ENCODE assay signal across 38 mouse cellular contexts in the genomic region with DNA sequence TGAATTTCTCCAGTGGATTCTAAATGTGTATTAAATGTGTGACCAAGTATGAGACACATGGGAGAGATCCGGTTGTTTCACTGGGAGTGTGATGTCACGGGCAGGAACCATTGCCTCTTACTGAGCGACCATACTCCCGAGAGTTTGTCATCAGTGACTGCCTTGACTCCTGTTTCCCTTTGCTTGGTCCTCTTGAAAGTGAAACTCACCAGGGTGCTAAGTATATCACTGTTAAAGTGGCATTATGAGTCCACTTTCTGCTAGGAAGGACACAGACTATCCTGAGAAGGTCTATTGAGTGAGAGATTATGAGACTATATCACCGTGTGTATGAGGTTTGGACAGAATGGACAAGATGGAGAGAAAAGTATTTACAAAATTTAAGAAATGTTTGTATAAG. TPM values are rescaled to one million over a fixed set of nuclear protein-coding genes. Genes with fewer than 3 reads are reported as not detected.
"Had no signal": no experiment of that assay in that cellular context is flagged by ENCODE, and none has a peak within 500 bp of the region (broad histone marks: within the 10 kb centered on the region; RNA-seq: fewer than 3 reads in every experiment).

No protein-coding gene starts in this region.

- H3K27ac ChIP-seq: embryonic facial prominence, embryonic 10.5 days; embryonic facial prominence, embryonic 12.5 days; embryonic facial prominence, embryonic 13.5 days; embryonic facial prominence, embryonic 15.5 days; forebrain, embryonic 10.5 days; forebrain, embryonic 12.5 days; forebrain, embryonic 13.5 days; forebrain, embryonic 15.5 days; gastrocnemius, adult 2 months; heart, adult 2 months had no signal

- DNase-seq: cerebellum, adult 8-10 months; cerebellum, adult 9-10 months; cerebellum, adult 9-11 months; cerebellum, postnatal 10 days; cerebellum, postnatal 14 days; cerebellum, postnatal 25 days; cerebellum, postnatal 36 days; embryo, embryonic 11 days; forebrain, postnatal 0 days; gastrocnemius, adult 2 months; gastrocnemius, postnatal 10 days; gastrocnemius, postnatal 14 days; gastrocnemius, postnatal 25 days; gastrocnemius, postnatal 36 days; heart, adult 18-20 months; heart, adult 2 months had no signal

- ATAC-seq: forebrain, embryonic 13.5 days; forebrain, embryonic 14.5 days; forebrain, embryonic 15.5 days; forebrain, embryonic 16.5 days; forebrain, postnatal 0 days had no signal

- H3K9ac ChIP-seq: embryonic facial prominence, embryonic 12.5 days; embryonic facial prominence, embryonic 13.5 days; embryonic facial prominence, embryonic 15.5 days; forebrain, embryonic 12.5 days; forebrain, embryonic 13.5 days; forebrain, embryonic 15.5 days; forebrain, postnatal 0 days had no signal

- H3K4me2 ChIP-seq: embryonic facial prominence, embryonic 12.5 days; embryonic facial prominence, embryonic 13.5 days; embryonic facial prominence, embryonic 15.5 days; forebrain, embryonic 12.5 days; forebrain, embryonic 13.5 days; forebrain, embryonic 15.5 days had no signal

- H3K4me3 ChIP-seq: embryonic facial prominence, embryonic 10.5 days; embryonic facial prominence, embryonic 12.5 days; embryonic facial prominence, embryonic 13.5 days; embryonic facial prominence, embryonic 15.5 days; erythroblast, embryonic 14.5 days; forebrain, embryonic 10.5 days; forebrain, embryonic 12.5 days; forebrain, embryonic 13.5 days; forebrain, embryonic 15.5 days; gastrocnemius, adult 2 months; heart, adult 2 months had no signal

- H3K27me3 ChIP-seq: embryonic facial prominence, embryonic 12.5 days; embryonic facial prominence, embryonic 13.5 days; embryonic facial prominence, embryonic 15.5 days; forebrain, embryonic 13.5 days; forebrain, embryonic 15.5 days had no signal

- H3K36me3 ChIP-seq: embryonic facial prominence, embryonic 10.5 days; embryonic facial prominence, embryonic 12.5 days; embryonic facial prominence, embryonic 13.5 days; embryonic facial prominence, embryonic 15.5 days; forebrain, embryonic 10.5 days; forebrain, embryonic 12.5 days; forebrain, embryonic 15.5 days had no signal

- H3K9me3 ChIP-seq: embryonic facial prominence, embryonic 10.5 days; embryonic facial prominence, embryonic 12.5 days; embryonic facial prominence, embryonic 13.5 days; embryonic facial prominence, embryonic 15.5 days; forebrain, embryonic 10.5 days; forebrain, embryonic 12.5 days; forebrain, embryonic 13.5 days; forebrain, embryonic 15.5 days had no signal

RNA-seq across cellular contexts. Expression of a gene that starts 4.7 kb away (rescaled TPM):
- polyA plus RNA-seq: erythroblast, embryonic 14.5 days had no signal

RNA-seq across cellular contexts. Expression of a gene that starts 20.3 kb away (rescaled TPM):
- total RNA-seq: common myeloid progenitor, adult 5-6 weeks; gastrocnemius, adult 18-20 months; gastrocnemius, adult 2 months; gastrocnemius, adult 8-10 months; gastrocnemius, postnatal 10 days; gastrocnemius, postnatal 14 days; gastrocnemius, postnatal 25 days; gastrocnemius, postnatal 36 days; gastrocnemius, postnatal 4 days; granulocyte monocyte progenitor cell, adult 5-6 weeks; heart, adult 2 months; heart, adult 8-10 months had no signal
- polyA plus RNA-seq: embryonic facial prominence, embryonic 10.5 days; embryonic facial prominence, embryonic 11.5 days; embryonic facial prominence, embryonic 13.5 days; erythroblast, embryonic 14.5 days; forebrain, embryonic 10.5 days; forebrain, embryonic 11.5 days; frontal cortex, adult 2 months had no signal

RNA-seq across cellular contexts. Expression of a gene that starts 20.9 kb away (rescaled TPM):
- total RNA-seq: common myeloid progenitor, adult 5-6 weeks; forebrain, postnatal 0 days; gastrocnemius, adult 18-20 months; gastrocnemius, adult 2 months; gastrocnemius, adult 8-10 months; gastrocnemius, postnatal 10 days; gastrocnemius, postnatal 14 days; gastrocnemius, postnatal 25 days; gastrocnemius, postnatal 36 days; gastrocnemius, postnatal 4 days; granulocyte monocyte progenitor cell, adult 5-6 weeks; heart, adult 18-20 months; heart, adult 2 months; heart, adult 8-10 months had no signal
- polyA plus RNA-seq: cortical plate, adult 2 months; embryonic facial prominence, embryonic 10.5 days; embryonic facial prominence, embryonic 11.5 days; embryonic facial prominence, embryonic 12.5 days; embryonic facial prominence, embryonic 13.5 days; erythroblast, embryonic 14.5 days; forebrain, embryonic 10.5 days; forebrain, embryonic 11.5 days; forebrain, embryonic 12.5 days; forebrain, embryonic 13.5 days; forebrain, embryonic 14.5 days; forebrain, embryonic 15.5 days; forebrain, embryonic 16.5 days; forebrain, postnatal 0 days; frontal cortex, adult 2 months; gonadal fat pad, adult 2 months; heart, adult 2 months had no signal
